Mouse (Mus musculus) intestine, embryonic 14.5 days (tissue): ENCODE results near the gene Fbxw2. TPM values are rescaled to one million over a fixed set of nuclear protein-coding genes. Genes with fewer than 3 reads are reported as not detected.
A peak's percentile ranks its signal among the peaks of the same experiment; 100 is the strongest.

Experiments used
- ATAC-seq: fragments of 200-750 bp; cut with Nextera tagmentation; replicated peaks from 2 replicates; pipeline ENCODE4 v1.8.0; 2017; ENCODE audit warnings: low read depth, moderate number of reproducible peaks, moderate TSS enrichment, moderate library complexity; ENCODE audit not compliant: low FRiP score, low TSS enrichment
- DNase-seq: peaks from one replicate; pipeline ENCODE4 v3.0.0-alpha.2; 2018; ENCODE audit warnings: low spot score
- H3K27ac ChIP-seq: fragments of 300-500 bp; sonication (generic); 2 replicates; pipeline ENCODE4 v1.5.1; 2014; ENCODE audit warnings: low read depth, mild to moderate bottlenecking, control low read depth
- H3K27me3 ChIP-seq: fragments of 300-500 bp; sonication (generic); replicated peaks from 2 replicates; pipeline ENCODE4 v1.6.1; 2014; ENCODE audit warnings: low read length, control low read depth; ENCODE audit not compliant: control insufficient read depth, insufficient read depth
- H3K36me3 ChIP-seq: fragments of 300-500 bp; sonication (generic); 2 replicates; pipeline ENCODE4 v1.6.1; 2014; ENCODE audit warnings: low read length, control low read depth; ENCODE audit not compliant: control insufficient read depth, insufficient read depth
- H3K4me1 ChIP-seq: fragments of 300-500 bp; sonication (generic); replicated peaks from 2 replicates; pipeline ENCODE4 v1.6.1; 2014; ENCODE audit warnings: low read length, control low read depth, mixed read lengths; ENCODE audit not compliant: control insufficient read depth, insufficient read depth
- H3K4me2 ChIP-seq: fragments of 300-500 bp; sonication (generic); 2 replicates; pipeline ENCODE4 v1.6.1; 2014; ENCODE audit warnings: low read length
- H3K4me3 ChIP-seq: fragments of 300-500 bp; sonication (generic); 2 replicates; pipeline ENCODE4 v1.5.1; 2014; ENCODE audit warnings: low read depth, low read length, control low read depth, mixed read lengths
- H3K9ac ChIP-seq: fragments of 300-500 bp; sonication (generic); 2 replicates; pipeline ENCODE4 v1.6.1; 2014; ENCODE audit warnings: mild to moderate bottlenecking, low read length
- H3K9me3 ChIP-seq: fragments of 300-500 bp; sonication (generic); 2 replicates; pipeline ENCODE4 v1.6.1; 2016; ENCODE audit warnings: low read length, control low read depth; ENCODE audit not compliant: control insufficient read depth
- WGBS: fragments of 180-500 bp; shearing (Covaris S2); extraction: QIAGEN DNeasy Blood & Tissue Kit; methylation state at CpG from one replicate; pipeline ENCODE4 v1.1.7; 2014; 5-methylcytosine and 5-hydroxymethylcytosine counted together
- polyA plus RNA-seq: library from polyadenylated mRNA; unstranded; fragments of >200 nt; fragmentation: Nextera tagmentation; extraction: Ambion mirVana; gene quantifications from 2 replicates; pipeline ENCODE4 v1.2.1, GENCODE M21; 2014

Gene Fbxw2
- polyA plus RNA-seq, 1 experiment from 2014 or later: 62.2 TPM

DNA sequence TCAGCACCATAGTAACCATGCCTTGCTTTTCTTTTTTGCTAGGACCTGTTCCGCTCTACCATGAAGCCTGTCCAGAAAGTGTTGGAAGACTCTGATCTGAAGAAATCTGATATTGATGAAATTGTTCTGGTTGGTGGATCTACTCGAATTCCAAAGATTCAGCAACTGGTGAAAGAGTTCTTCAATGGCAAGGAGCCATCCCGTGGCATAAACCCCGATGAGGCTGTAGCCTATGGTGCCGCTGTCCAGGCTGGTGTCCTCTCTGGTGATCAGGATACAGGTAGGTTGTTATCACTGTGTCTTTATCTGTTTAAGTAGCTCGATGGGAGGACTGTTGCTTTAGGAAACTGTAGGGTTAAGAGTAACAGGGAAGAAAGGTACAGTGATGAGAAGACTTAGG lies 51.6 kb downstream of the Fbxw2 start:
- Histone ChIP-seq H3K27me3 (no peaks in the 10 kb centered on the region), H3K9ac (peak overlapping the region; percentile 14; the same call in 1 of the 2 replicates), H3K36me3 (peaks cover 71% of the 10 kb centered on the region), H3K9me3 (no peaks in the 10 kb centered on the region), H3K27ac (no peak overlapping the region), H3K4me1 (peaks cover 43% of the 10 kb centered on the region), H3K4me3 (peak overlapping the region; percentile 100), H3K4me2 (peak overlapping the region; percentile 72)
- 91% methylated on average over 6 of the region's 6 CpGs for WGBS
- ATAC-seq: no peak
- no peak for DNase-seq

DNA sequence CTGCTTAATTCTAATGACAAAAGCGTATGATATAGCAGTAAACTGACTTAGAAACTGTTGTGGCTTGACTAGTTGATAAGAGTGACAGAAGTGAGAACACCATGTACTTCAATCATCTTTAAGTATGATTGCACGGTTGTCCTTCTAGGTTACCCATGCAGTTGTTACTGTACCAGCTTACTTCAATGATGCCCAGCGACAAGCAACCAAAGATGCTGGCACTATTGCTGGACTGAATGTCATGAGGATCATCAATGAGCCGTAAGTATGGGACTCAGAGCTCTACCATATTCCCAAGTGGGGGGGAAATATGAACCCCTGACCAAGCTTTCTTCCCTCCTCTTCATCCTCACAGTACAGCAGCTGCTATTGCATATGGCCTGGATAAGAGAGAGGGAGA lies 52.4 kb downstream of the Fbxw2 start:
- 92% methylated on average over 4 of the region's 4 CpGs for WGBS
- no peaks in the 10 kb centered on the region for H3K27me3 ChIP-seq
- peak overlapping the region; percentile 100 for H3K4me3 ChIP-seq
- H3K9ac ChIP-seq: peak overlapping the region; percentile 99; the same call in 1 of the 2 replicates
- peaks cover 62% of the 10 kb centered on the region for H3K36me3 ChIP-seq
- H3K4me1 ChIP-seq: peaks cover 43% of the 10 kb centered on the region
- ATAC-seq (no peak), DNase-seq (no peak)
- H3K27ac ChIP-seq: no peak overlapping the region
- peak overlapping the region; percentile 72 for H3K4me2 ChIP-seq
- no peaks in the 10 kb centered on the region for H3K9me3 ChIP-seq

DNA sequence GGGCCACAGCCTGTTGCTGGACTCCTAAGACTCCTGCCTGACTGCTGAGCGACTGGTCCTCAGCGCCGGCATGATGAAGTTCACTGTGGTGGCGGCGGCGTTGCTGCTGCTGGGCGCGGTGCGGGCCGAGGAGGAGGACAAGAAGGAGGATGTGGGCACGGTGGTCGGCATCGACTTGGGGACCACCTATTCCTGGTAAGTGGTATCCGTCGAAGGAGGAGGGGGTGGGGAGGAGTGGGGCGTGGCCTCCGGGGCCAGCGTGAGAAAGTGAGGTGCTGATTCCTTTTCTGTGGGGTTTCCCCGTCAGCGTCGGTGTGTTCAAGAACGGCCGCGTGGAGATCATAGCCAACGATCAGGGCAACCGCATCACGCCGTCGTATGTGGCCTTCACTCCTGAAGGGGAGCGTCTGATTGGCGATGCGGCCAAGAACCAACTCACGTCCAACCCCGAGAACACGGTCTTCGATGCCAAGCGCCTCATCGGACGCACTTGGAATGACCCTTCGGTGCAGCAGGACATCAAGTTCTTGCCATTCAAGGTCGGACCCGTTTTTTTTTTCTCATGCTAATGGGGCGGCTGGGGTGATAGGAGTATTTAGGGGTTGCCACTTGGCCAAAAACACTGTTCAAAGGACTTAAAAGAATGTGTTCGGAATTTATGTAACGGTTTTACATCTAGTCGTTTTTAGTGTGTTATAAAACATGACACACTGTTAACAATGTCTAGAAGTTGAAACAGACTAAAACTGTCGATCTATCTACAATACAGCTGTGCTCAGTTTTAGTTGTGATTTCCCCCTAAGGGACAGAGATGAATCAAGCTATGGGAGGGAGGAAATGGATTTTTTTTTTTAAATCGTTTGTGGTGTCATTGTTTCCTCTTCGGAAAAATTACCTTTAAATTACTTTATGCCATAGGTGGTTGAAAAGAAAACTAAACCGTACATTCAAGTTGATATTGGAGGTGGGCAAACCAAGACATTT lies 53.6 kb downstream of the Fbxw2 start:
- Histone ChIP-seq H3K9me3 (no peaks in the 10 kb centered on the region), H3K36me3 (peaks cover 51% of the 10 kb centered on the region), H3K9ac (peak overlapping the region; percentile 99), H3K4me2 (peak overlapping the region; percentile 72), H3K27ac (peak overlapping the region; percentile 94), H3K4me1 (peaks cover 43% of the 10 kb centered on the region), H3K4me3 (peak overlapping the region; percentile 100), H3K27me3 (no peaks in the 10 kb centered on the region)
- whole genome bisulfite sequencing: 3% methylated on average over 50 of the region's 50 CpGs
- no peak for DNase-seq
- ATAC-seq: peak; percentile 36; the same call in 1 of the 2 replicates

- Histone ChIP-seq H3K27me3 (no peaks in the 10 kb centered on the region), H3K4me2 (peak within 1 kb of the TSS; percentile 89), H3K9me3 (no peaks in the 10 kb centered on the region), H3K27ac (peak within 1 kb of the TSS; percentile 94), H3K36me3 (peaks cover 42% of the 10 kb centered on the region), H3K9ac (peak within 1 kb of the TSS; percentile 99), H3K4me3 (peak within 1 kb of the TSS; percentile 100), H3K4me1 (peaks cover 39% of the 10 kb centered on the region)
- DNase-seq (peak; percentile 100), ATAC-seq (peak; percentile 100)
- under 1% methylated on average over 60 of the region's 60 CpGs for WGBS
These were observed 54.5 kb downstream of the Fbxw2 start, which contains the start of gene Hspa5 for GRCm38 (mm10) chr2:34771368-34772226. Gene Hspa5 (plus strand): TSS chr2:34771970.

DNA sequence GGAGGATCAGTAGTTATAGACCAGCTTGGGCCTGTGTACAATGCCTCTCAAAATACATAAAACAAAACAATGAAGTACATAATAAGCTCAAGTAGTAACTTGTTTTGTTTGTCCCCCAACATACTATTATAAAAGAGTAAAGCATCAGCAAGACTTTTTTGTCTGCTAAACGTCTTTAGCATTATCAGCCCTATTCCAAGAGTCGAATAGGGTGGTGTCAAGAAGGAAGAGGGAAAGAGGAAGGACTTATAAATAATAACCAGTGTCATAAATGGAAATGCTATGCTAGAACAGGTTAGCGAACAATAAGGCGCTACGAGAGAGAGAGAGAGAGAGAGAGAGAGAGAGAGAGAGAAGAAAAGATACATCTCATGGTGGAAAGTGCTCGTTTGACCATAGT lies 55.2 kb downstream of the Fbxw2 start:
- peak overlapping the region; percentile 95 for H3K9ac ChIP-seq
- DNase-seq (no peak), ATAC-seq (no peak)
- H3K9me3 ChIP-seq: no peaks in the 10 kb centered on the region
- H3K4me2 ChIP-seq: peak overlapping the region; percentile 89
- H3K27ac ChIP-seq: peak overlapping the region; percentile 89
- H3K4me1 ChIP-seq: peaks cover 34% of the 10 kb centered on the region
- peaks cover 36% of the 10 kb centered on the region for H3K36me3 ChIP-seq
- peak overlapping the region; percentile 100 for H3K4me3 ChIP-seq
- 2% methylated on average over 6 of the region's 6 CpGs for WGBS
- H3K27me3 ChIP-seq: no peaks in the 10 kb centered on the region

- no peak overlapping the region for H3K27ac ChIP-seq
- ATAC-seq (no peak), DNase-seq (no peak)
- H3K9ac ChIP-seq: no peak overlapping the region
- no peaks in the 10 kb centered on the region for H3K9me3 ChIP-seq
- peaks cover 27% of the 10 kb centered on the region for H3K36me3 ChIP-seq
- 88% methylated on average over 2 of the region's 2 CpGs for WGBS
- 0 out of 2 replicates have a peak overlapping the region, but pooled peaks have one; percentile 100 for H3K4me3 ChIP-seq
- H3K4me2 ChIP-seq: peak overlapping the region; percentile 89
- H3K4me1 ChIP-seq: peaks cover 25% of the 10 kb centered on the region
- no peaks in the 10 kb centered on the region for H3K27me3 ChIP-seq
These were observed 56.1 kb downstream of the Fbxw2 start for GRCm38 (mm10) chr2:34770049-34770448.

GRCm38 (mm10) chr2:34764801-34765200 lies 61.3 kb downstream of the Fbxw2 start:
- 57% methylated on average over 12 of the region's 12 CpGs for WGBS
- no peak overlapping the region for H3K4me2 ChIP-seq

DNA sequence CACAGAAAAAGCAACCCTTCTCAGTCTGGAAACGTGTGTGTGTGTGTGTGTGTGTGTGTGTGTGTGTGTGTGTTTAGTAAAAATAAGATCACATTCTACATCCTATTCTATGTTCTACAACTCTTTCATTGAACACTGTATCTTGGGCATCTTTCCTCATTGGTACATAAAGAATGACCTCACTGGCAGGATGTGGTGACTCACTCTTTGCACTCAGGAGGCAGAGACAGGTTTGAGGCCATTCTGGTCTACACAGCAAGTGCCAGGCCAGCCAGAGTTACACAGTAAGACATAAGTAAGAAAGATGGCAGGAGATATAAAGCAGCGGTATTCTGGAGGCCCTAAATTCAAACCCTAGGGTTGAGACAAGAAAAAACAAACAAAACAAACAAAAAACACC lies 63.2 kb downstream of the Fbxw2 start:
- no peaks in the 10 kb centered on the region for H3K36me3 ChIP-seq
- 66% methylated on average over 2 of the region's 2 CpGs for WGBS
- H3K27me3 ChIP-seq: no peaks in the 10 kb centered on the region
- no peaks in the 10 kb centered on the region for H3K9me3 ChIP-seq
- H3K4me2 ChIP-seq: no peak overlapping the region
- H3K4me3 ChIP-seq: no peak overlapping the region
- no peak for ATAC-seq
- DNase-seq: no peak
- H3K27ac ChIP-seq: no peak overlapping the region
- no peak overlapping the region for H3K9ac ChIP-seq
- no peaks in the 10 kb centered on the region for H3K4me1 ChIP-seq

More at GRCm38 (mm10) chr2:34764801-34765200, 61.3 kb downstream of the Fbxw2 start:
- Histone ChIP-seq H3K9ac (no peak overlapping the region), H3K36me3 (no peaks in the 10 kb centered on the region), H3K4me1 (no peaks in the 10 kb centered on the region), H3K4me3 (no peak overlapping the region), H3K9me3 (no peaks in the 10 kb centered on the region), H3K27ac (no peak overlapping the region), H3K27me3 (no peaks in the 10 kb centered on the region)
- no peak for DNase-seq
- no peak for ATAC-seq
